Mouse (Mus musculus): ENCODE results near the gene Gm9049. TPM values are rescaled to one million over a fixed set of nuclear protein-coding genes. Genes with fewer than 3 reads are reported as not detected.

The Gm9049 gene
- polyA plus RNA-seq (2014; fragmentation: Illumina TruSeq; extraction: RNeasy Lipid Tissue Mini Kit (QIAGEN cat#74804); ENCODE audit: low read depth, low replicate concordance): not detected

DNA sequence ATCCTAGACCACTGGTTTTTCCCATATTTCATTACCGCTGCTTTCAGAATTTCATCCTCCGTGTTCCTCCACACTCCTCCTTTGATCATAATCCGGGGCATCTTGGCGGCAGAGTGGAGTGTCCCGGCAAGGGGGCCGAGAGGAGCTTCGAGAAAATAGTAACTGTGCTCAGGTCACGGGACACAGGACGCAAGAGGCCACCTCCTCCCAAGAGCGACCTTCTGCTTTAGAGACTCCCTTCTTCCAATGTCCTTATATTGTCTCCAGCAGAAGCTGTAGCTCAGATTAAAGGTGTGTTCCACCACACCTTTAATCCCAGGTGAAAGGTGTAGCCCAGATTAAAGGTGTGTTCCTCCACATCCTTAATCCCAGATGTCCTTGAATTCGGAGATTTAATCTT is at the start of gene Gm9049:
Gm9049 (minus strand) TSS at position 101 of the 400 bp plus-strand sequence.

GRCm38 (mm10) chr10:118348579-118348978 is 5.3 kb downstream of the Gm9049 start, which contains the start of gene Gm9048:
Gene Gm9048, minus strand, starts transcription at chr10:118348679.

DNA sequence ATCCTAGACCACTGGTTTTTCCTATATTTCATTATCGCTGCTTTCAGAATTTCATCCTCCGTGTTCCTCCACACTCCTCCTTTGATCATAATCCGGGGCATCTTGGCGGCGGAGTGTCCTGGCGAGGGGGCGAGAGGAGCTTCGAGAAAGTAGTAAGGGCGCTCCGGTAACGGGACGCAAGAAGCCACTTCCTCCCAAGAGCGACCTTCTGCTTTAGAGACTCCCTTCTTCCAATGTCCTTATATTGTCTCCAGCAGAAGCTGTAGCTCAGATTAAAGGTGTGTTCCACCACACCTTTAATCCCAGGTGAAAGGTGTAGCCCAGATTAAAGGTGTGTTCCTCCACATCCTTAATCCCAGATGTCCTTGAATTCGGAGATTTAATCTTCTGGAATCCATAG is 10.8 kb downstream of the Gm9049 start, which contains the start of gene Gm9046:
Gm9046 (minus strand) TSS at position 101 of the 400 bp plus-strand sequence.

DNA sequence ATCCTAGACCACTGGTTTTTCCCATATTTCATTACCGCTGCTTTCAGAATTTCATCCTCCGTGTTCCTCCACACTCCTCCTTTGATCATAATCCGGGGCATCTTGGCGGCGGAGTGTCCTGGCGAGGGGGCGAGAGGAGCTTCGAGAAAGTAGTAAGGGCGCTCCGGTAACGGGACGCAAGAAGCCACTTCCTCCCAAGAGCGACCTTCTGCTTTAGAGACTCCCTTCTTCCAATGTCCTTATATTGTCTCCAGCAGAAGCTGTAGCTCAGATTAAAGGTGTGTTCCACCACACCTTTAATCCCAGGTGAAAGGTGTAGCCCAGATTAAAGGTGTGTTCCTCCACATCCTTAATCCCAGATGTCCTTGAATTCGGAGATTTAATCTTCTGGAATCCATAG is 16.2 kb downstream of the Gm9049 start, which contains the start of gene Gm9045:
Gm9045 (minus strand) TSS at position 101 of the 400 bp plus-strand sequence.

DNA sequence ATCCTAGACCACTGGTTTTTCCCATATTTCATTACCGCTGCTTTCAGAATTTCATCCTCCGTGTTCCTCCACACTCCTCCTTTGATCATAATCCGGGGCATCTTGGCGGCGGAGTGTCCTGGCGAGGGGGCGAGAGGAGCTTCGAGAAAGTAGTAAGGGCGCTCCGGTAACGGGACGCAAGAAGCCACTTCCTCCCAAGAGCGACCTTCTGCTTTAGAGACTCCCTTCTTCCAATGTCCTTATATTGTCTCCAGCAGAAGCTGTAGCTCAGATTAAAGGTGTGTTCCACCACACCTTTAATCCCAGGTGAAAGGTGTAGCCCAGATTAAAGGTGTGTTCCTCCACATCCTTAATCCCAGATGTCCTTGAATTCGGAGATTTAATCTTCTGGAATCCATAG is 21.6 kb downstream of the Gm9049 start, which contains the start of gene Gm9044:
Gm9044 (minus strand) TSS at position 101 of the 400 bp plus-strand sequence.

DNA sequence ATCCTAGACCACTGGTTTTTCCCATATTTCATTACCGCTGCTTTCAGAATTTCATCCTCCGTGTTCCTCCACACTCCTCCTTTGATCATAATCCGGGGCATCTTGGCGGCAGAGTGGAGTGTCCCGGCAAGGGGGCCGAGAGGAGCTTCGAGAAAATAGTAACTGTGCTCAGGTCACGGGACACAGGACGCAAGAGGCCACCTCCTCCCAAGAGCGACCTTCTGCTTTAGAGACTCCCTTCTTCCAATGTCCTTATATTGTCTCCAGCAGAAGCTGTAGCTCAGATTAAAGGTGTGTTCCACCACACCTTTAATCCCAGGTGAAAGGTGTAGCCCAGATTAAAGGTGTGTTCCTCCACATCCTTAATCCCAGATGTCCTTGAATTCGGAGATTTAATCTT is 27.0 kb downstream of the Gm9049 start, which contains the start of gene Gm9040:
Gm9040 (minus strand) TSS at position 101 of the 400 bp plus-strand sequence.

Other genes starting within 250 kb of the Gm9049 start
- 13.7 TPM for gene Mdm1, start 212.3 kb downstream of the Gm9049 start, polyA plus RNA-seq (2014; fragmentation: Illumina TruSeq; extraction: RNeasy Lipid Tissue Mini Kit (QIAGEN cat#74804); ENCODE audit: low read depth, low replicate concordance)
- gene Il22, start 149.2 kb downstream of the Gm9049 start, polyA plus RNA-seq (2014; fragmentation: Illumina TruSeq; extraction: RNeasy Lipid Tissue Mini Kit (QIAGEN cat#74804); ENCODE audit: low read depth, low replicate concordance): not detected
- not detected for gene Gm32717, start 113.3 kb downstream of the Gm9049 start, polyA plus RNA-seq (2014; fragmentation: Illumina TruSeq; extraction: RNeasy Lipid Tissue Mini Kit (QIAGEN cat#74804); ENCODE audit: low read depth, low replicate concordance)
- gene Gm32802, start 95.4 kb downstream of the Gm9049 start, polyA plus RNA-seq (2014; fragmentation: Illumina TruSeq; extraction: RNeasy Lipid Tissue Mini Kit (QIAGEN cat#74804); ENCODE audit: low read depth, low replicate concordance): not detected
- gene Iltifb, start 59.1 kb downstream of the Gm9049 start, polyA plus RNA-seq (2014; fragmentation: Illumina TruSeq; extraction: RNeasy Lipid Tissue Mini Kit (QIAGEN cat#74804); ENCODE audit: low read depth, low replicate concordance): not detected
- gene Gm9040, start 27.1 kb downstream of the Gm9049 start, polyA plus RNA-seq (2014; fragmentation: Illumina TruSeq; extraction: RNeasy Lipid Tissue Mini Kit (QIAGEN cat#74804); ENCODE audit: low read depth, low replicate concordance): not detected
- not detected for gene Gm9044, start 21.7 kb downstream of the Gm9049 start, polyA plus RNA-seq (2014; fragmentation: Illumina TruSeq; extraction: RNeasy Lipid Tissue Mini Kit (QIAGEN cat#74804); ENCODE audit: low read depth, low replicate concordance)
- not detected for gene Gm9045, start 16.3 kb downstream of the Gm9049 start, polyA plus RNA-seq (2014; fragmentation: Illumina TruSeq; extraction: RNeasy Lipid Tissue Mini Kit (QIAGEN cat#74804); ENCODE audit: low read depth, low replicate concordance)
- gene Gm9046, start 10.8 kb downstream of the Gm9049 start, polyA plus RNA-seq (2014; fragmentation: Illumina TruSeq; extraction: RNeasy Lipid Tissue Mini Kit (QIAGEN cat#74804); ENCODE audit: low read depth, low replicate concordance): not detected
- not detected for gene Gm9048, start 5.4 kb downstream of the Gm9049 start, polyA plus RNA-seq (2014; fragmentation: Illumina TruSeq; extraction: RNeasy Lipid Tissue Mini Kit (QIAGEN cat#74804); ENCODE audit: low read depth, low replicate concordance)
- gene Ifng, start 86.9 kb upstream of the Gm9049 start, polyA plus RNA-seq (2014; fragmentation: Illumina TruSeq; extraction: RNeasy Lipid Tissue Mini Kit (QIAGEN cat#74804); ENCODE audit: low read depth, low replicate concordance): not detected

Data from adrenal gland, adult 10 weeks (tissue).